Mouse (Mus musculus): ENCODE data around the gene Mxi1.

GRCm38 (mm10) chr19:53413617-53414380, 103.5 kb downstream of the Mxi1 start:
- TF ChIP-seq CTCF (IDR thresholded peaks at IDR 0.05; ENCODE audit: low read depth, low read length) (no peak), POLR2A (IDR thresholded peaks at IDR 0.05; ENCODE audit: extremely low read depth, insufficient read depth, low read length) (no peak)
